Mouse (Mus musculus) yolk sac, embryonic 10.5 days (tissue): ENCODE results near the gene Rgcc.
A peak's percentile ranks its signal among the peaks of the same experiment; 100 is the strongest.

Experiments used
- DNase-seq: peaks from one replicate; pipeline ENCODE4 v3.0.0-alpha.2; 2017; ENCODE audit warnings: low spot score

Gene Rgcc

GRCm38 (mm10) chr14:79301466-79301875 is at the start of gene Rgcc:
Gene Rgcc (minus strand): TSS chr14:79301645.
- DNase-seq = peak; percentile 91

- DNase-seq = no peak
Observed at GRCm38 (mm10) chr14:79346384-79346783, 44.9 kb upstream of the Rgcc start.

- DNase-seq = no peak
Observed at GRCm38 (mm10) chr14:79335613-79336012, 34.2 kb upstream of the Rgcc start.

GRCm38 (mm10) chr14:79331936-79332335 is 30.5 kb upstream of the Rgcc start:
- DNase-seq = no peak

- DNase-seq = no peak
Observed at GRCm38 (mm10) chr14:79330944-79331561, 29.6 kb upstream of the Rgcc start.

GRCm38 (mm10) chr14:79327033-79327432 is 25.6 kb upstream of the Rgcc start:
- DNase-seq = no peak

- no peak for DNase-seq
Observed at GRCm38 (mm10) chr14:79324112-79324840, 22.8 kb upstream of the Rgcc start.

GRCm38 (mm10) chr14:79321881-79322280 is 20.4 kb upstream of the Rgcc start:
- no peak for DNase-seq

- no peak for DNase-seq
Observed at GRCm38 (mm10) chr14:79321152-79321551, 19.7 kb upstream of the Rgcc start.

- DNase-seq = no peak
Observed at GRCm38 (mm10) chr14:79317602-79318001, 16.2 kb upstream of the Rgcc start.

GRCm38 (mm10) chr14:79315877-79316276 is 14.4 kb upstream of the Rgcc start:
- DNase-seq = no peak

GRCm38 (mm10) chr14:79314245-79315010 is 13.0 kb upstream of the Rgcc start:
- no peak for DNase-seq

GRCm38 (mm10) chr14:79313439-79314175 is 12.2 kb upstream of the Rgcc start:
- DNase-seq = no peak

GRCm38 (mm10) chr14:79312719-79313118 is 11.3 kb upstream of the Rgcc start:
- DNase-seq = no peak

GRCm38 (mm10) chr14:79311918-79312454 is 10.5 kb upstream of the Rgcc start:
- DNase-seq = no peak

- DNase-seq = no peak
Observed at GRCm38 (mm10) chr14:79309115-79309514, 7.7 kb upstream of the Rgcc start.

GRCm38 (mm10) chr14:79308364-79308763 is 6.9 kb upstream of the Rgcc start:
- no peak for DNase-seq

GRCm38 (mm10) chr14:79307908-79308307 is 6.5 kb upstream of the Rgcc start:
- DNase-seq = no peak

GRCm38 (mm10) chr14:79307138-79307537 is 5.7 kb upstream of the Rgcc start:
- DNase-seq = no peak

- no peak for DNase-seq
Observed at GRCm38 (mm10) chr14:79304873-79305464, 3.5 kb upstream of the Rgcc start.

GRCm38 (mm10) chr14:79303150-79303549 is 1.7 kb upstream of the Rgcc start:
- no peak for DNase-seq
